Mouse (Mus musculus) G1E (cell line): ENCODE measurements around the gene Ndrg4.

Source experiments
- CTCF ChIP-seq: IDR thresholded peaks from 2 replicates; pipeline ENCODE4 v1.5.1; 2012; ENCODE audit warnings: low read depth, low read length, inconsistent platforms, mixed read lengths
- GATA1 ChIP-seq: IDR thresholded peaks from 2 replicates; pipeline ENCODE4 v1.6.1; 2012; ENCODE audit warnings: borderline replicate concordance, low read length, inconsistent platforms, mixed read lengths
- POLR2AphosphoS5 ChIP-seq: IDR thresholded peaks from 2 replicates; pipeline ENCODE4 v1.6.1; 2012; ENCODE audit warnings: low read depth, low read length, inconsistent platforms; ENCODE audit not compliant: insufficient replicate concordance
- TAL1 ChIP-seq: conservative IDR thresholded peaks from 2 replicates; pipeline ENCODE4 v1.6.1; 2012; ENCODE audit warnings: low read depth, low read length, inconsistent platforms, mixed read lengths

GRCm38 (mm10) chr8:95672811-95673210 is 4.0 kb upstream of the Ndrg4 start:
- TF ChIP-seq GATA1, result no peak
- no peak for TF ChIP-seq CTCF
- TF ChIP-seq TAL1, result no peak
- TF ChIP-seq POLR2AphosphoS5, result no peak
